Mouse (Mus musculus) kidney, embryonic 15.5 days (tissue): ENCODE results near the gene Zbed4. TPM values are rescaled to one million over a fixed set of nuclear protein-coding genes. Genes with fewer than 3 reads are reported as not detected.

Experiments used
- ATAC-seq: fragments of 200-750 bp; cut with Nextera tagmentation; replicated peaks from 2 replicates; pipeline ENCODE4 v1.8.0; 2017; ENCODE audit warnings: moderate TSS enrichment; ENCODE audit not compliant: low FRiP score
- H3K27ac ChIP-seq: fragments of 300-500 bp; sonication (generic); 2 replicates; pipeline ENCODE4 v1.5.1; 2015; ENCODE audit warnings: mild to moderate bottlenecking, inconsistent platforms
- H3K27me3 ChIP-seq: fragments of 300-500 bp; sonication (generic); 2 replicates; pipeline ENCODE4 v1.6.1; 2015; ENCODE audit warnings: inconsistent platforms
- H3K36me3 ChIP-seq: fragments of 300-500 bp; sonication (generic); 2 replicates; pipeline ENCODE4 v1.6.1; 2015; ENCODE audit warnings: inconsistent platforms
- H3K4me1 ChIP-seq: fragments of 300-500 bp; sonication (generic); 2 replicates; pipeline ENCODE4 v1.6.1; 2015; ENCODE audit warnings: inconsistent platforms
- H3K4me2 ChIP-seq: fragments of 300-500 bp; sonication (generic); 2 replicates; pipeline ENCODE4 v1.6.1; 2015; ENCODE audit warnings: moderate library complexity, mild to moderate bottlenecking, inconsistent platforms
- H3K4me3 ChIP-seq: fragments of 300-500 bp; sonication (generic); replicated peaks from 2 replicates; pipeline ENCODE4 v1.5.1; 2015; ENCODE audit warnings: mild to moderate bottlenecking, inconsistent platforms
- H3K9ac ChIP-seq: fragments of 300-500 bp; sonication (generic); 2 replicates; pipeline ENCODE4 v1.6.1; 2015; ENCODE audit warnings: mild to moderate bottlenecking, inconsistent platforms
- H3K9me3 ChIP-seq: fragments of 300-500 bp; sonication (generic); replicated peaks from 2 replicates; pipeline ENCODE4 v1.6.1; 2016; ENCODE audit warnings: inconsistent platforms
- WGBS: fragments of 180-500 bp; shearing (Covaris S2); methylation state at CpG from one replicate; pipeline ENCODE4 v1.1.7; 2015; ENCODE audit warnings: mixed read lengths; 5-methylcytosine and 5-hydroxymethylcytosine counted together
- polyA plus RNA-seq: library from polyadenylated mRNA; unstranded; fragments of >200 nt; fragmentation: Nextera tagmentation; extraction: Ambion mirVana; gene quantifications from 2 replicates; pipeline ENCODE4 v1.2.1, GENCODE M21; 2015

Gene Zbed4
- polyA plus RNA-seq, 1 experiment from 2014 or later = 19.6 TPM

GRCm38 (mm10) chr15:88819026-88819905 lies 67.8 kb downstream of the Zbed4 start, which contains the start of the genes Alg12 and Creld2:
Gene Alg12, minus strand, starts transcription at chr15:88819318.
Gene Creld2, plus strand, starts transcription at chr15:88819646.
- Histone ChIP-seq H3K36me3 (peaks cover 49% of the 10 kb centered on the region), H3K27me3 (no peaks in the 10 kb centered on the region), H3K4me1 (peaks cover 21% of the 10 kb centered on the region), H3K4me2 (peak within 1 kb of the TSS; percentile 89), H3K27ac (peak within 1 kb of the TSS; percentile 83), H3K9ac (peak within 1 kb of the TSS; percentile 87), H3K9me3 (no peaks in the 10 kb centered on the region), H3K4me3 (peak within 1 kb of the TSS; percentile 94)
- peak; percentile 99 for ATAC-seq
- under 1% methylated on average over 88 of the region's 88 CpGs for WGBS

GRCm38 (mm10) chr15:88819906-88820303 lies 68.4 kb downstream of the Zbed4 start:
- Histone ChIP-seq H3K27ac (peak overlapping the region; percentile 25; the same call in 1 of the 2 replicates), H3K9me3 (no peaks in the 10 kb centered on the region), H3K4me3 (peak overlapping the region; percentile 94), H3K27me3 (no peaks in the 10 kb centered on the region), H3K4me2 (peak overlapping the region; percentile 89), H3K4me1 (peaks cover 21% of the 10 kb centered on the region), H3K36me3 (peaks cover 49% of the 10 kb centered on the region), H3K9ac (peak overlapping the region; percentile 87)
- under 1% methylated on average over 23 of the region's 23 CpGs for WGBS
- no peak for ATAC-seq

- H3K4me2 ChIP-seq = peak overlapping the region; percentile 89; the same call in 1 of the 2 replicates
- H3K27ac ChIP-seq = no peak overlapping the region
- no peak for ATAC-seq
- no peak overlapping the region for H3K4me3 ChIP-seq
- no peak overlapping the region for H3K9ac ChIP-seq
- no peaks in the 10 kb centered on the region for H3K9me3 ChIP-seq
- H3K4me1 ChIP-seq = peaks cover 21% of the 10 kb centered on the region
- no peaks in the 10 kb centered on the region for H3K27me3 ChIP-seq
- WGBS = 76% methylated on average over 7 of the region's 7 CpGs
- peaks cover 49% of the 10 kb centered on the region for H3K36me3 ChIP-seq
Measured at GRCm38 (mm10) chr15:88821403-88821802, 69.9 kb downstream of the Zbed4 start.

GRCm38 (mm10) chr15:88822513-88822912 lies 71.1 kb downstream of the Zbed4 start:
- Histone ChIP-seq H3K36me3 (peaks cover 61% of the 10 kb centered on the region), H3K4me3 (no peak overlapping the region), H3K27ac (no peak overlapping the region), H3K27me3 (no peaks in the 10 kb centered on the region), H3K9me3 (no peaks in the 10 kb centered on the region), H3K4me1 (peaks cover 21% of the 10 kb centered on the region), H3K4me2 (no peak overlapping the region), H3K9ac (no peak overlapping the region)
- 91% methylated on average over 7 of the region's 7 CpGs for WGBS
- ATAC-seq = no peak

GRCm38 (mm10) chr15:88823376-88823775 lies 71.9 kb downstream of the Zbed4 start:
- Histone ChIP-seq H3K4me2 (no peak overlapping the region), H3K4me3 (no peak overlapping the region), H3K27ac (no peak overlapping the region), H3K4me1 (peaks cover 18% of the 10 kb centered on the region), H3K36me3 (peaks cover 62% of the 10 kb centered on the region), H3K27me3 (no peaks in the 10 kb centered on the region), H3K9ac (no peak overlapping the region), H3K9me3 (no peaks in the 10 kb centered on the region)
- 92% methylated on average over 5 of the region's 5 CpGs for WGBS
- ATAC-seq = no peak

- WGBS = 87% methylated on average over 6 of the region's 6 CpGs
- Histone ChIP-seq H3K9ac (no peak overlapping the region), H3K9me3 (no peaks in the 10 kb centered on the region), H3K4me1 (peaks cover 24% of the 10 kb centered on the region), H3K4me2 (no peak overlapping the region), H3K36me3 (peaks cover 52% of the 10 kb centered on the region), H3K27ac (no peak overlapping the region), H3K27me3 (no peaks in the 10 kb centered on the region), H3K4me3 (no peak overlapping the region)
- no peak for ATAC-seq
Measured at GRCm38 (mm10) chr15:88827466-88827865, 76.0 kb downstream of the Zbed4 start.

- Histone ChIP-seq H3K9ac (no peak overlapping the region), H3K4me3 (no peak overlapping the region), H3K9me3 (no peaks in the 10 kb centered on the region), H3K27me3 (no peaks in the 10 kb centered on the region), H3K27ac (no peak overlapping the region), H3K4me1 (peaks cover 27% of the 10 kb centered on the region), H3K4me2 (no peak overlapping the region), H3K36me3 (peaks cover 45% of the 10 kb centered on the region)
- WGBS = 22% methylated on average over 9 of the region's 9 CpGs
- peak; percentile 16 for ATAC-seq
Measured at GRCm38 (mm10) chr15:88827991-88828799, 76.7 kb downstream of the Zbed4 start.

- Histone ChIP-seq H3K27ac (no peak overlapping the region), H3K4me2 (no peak overlapping the region)
- WGBS = 53% methylated on average over 17 of the region's 17 CpGs
Measured at GRCm38 (mm10) chr15:88828800-88829705, 77.6 kb downstream of the Zbed4 start.

GRCm38 (mm10) chr15:88829791-88830440 lies 78.5 kb downstream of the Zbed4 start:
- Histone ChIP-seq H3K4me2 (no peak overlapping the region), H3K9me3 (no peaks in the 10 kb centered on the region), H3K4me1 (peaks cover 27% of the 10 kb centered on the region), H3K27ac (no peak overlapping the region), H3K4me3 (no peak overlapping the region), H3K36me3 (peaks cover 28% of the 10 kb centered on the region), H3K27me3 (no peaks in the 10 kb centered on the region), H3K9ac (no peak overlapping the region)
- WGBS = 71% methylated on average over 6 of the region's 6 CpGs
- no peak for ATAC-seq

More at GRCm38 (mm10) chr15:88828800-88829705, 77.6 kb downstream of the Zbed4 start:
- ATAC-seq = peak; percentile 80
- H3K27me3 ChIP-seq = no peaks in the 10 kb centered on the region
- H3K9me3 ChIP-seq = no peaks in the 10 kb centered on the region
- H3K4me1 ChIP-seq = peaks cover 27% of the 10 kb centered on the region
- H3K4me3 ChIP-seq = no peak overlapping the region
- peaks cover 36% of the 10 kb centered on the region for H3K36me3 ChIP-seq
- no peak overlapping the region for H3K9ac ChIP-seq

- ATAC-seq = no peak
Measured at GRCm38 (mm10) chr15:88830696-88831095, 79.2 kb downstream of the Zbed4 start.

GRCm38 (mm10) chr15:88831482-88831881 lies 80.0 kb downstream of the Zbed4 start:
- Histone ChIP-seq H3K4me2 (no peak overlapping the region), H3K4me3 (no peak overlapping the region), H3K27ac (peak overlapping the region; percentile 77), H3K9me3 (no peaks in the 10 kb centered on the region), H3K4me1 (peaks cover 28% of the 10 kb centered on the region), H3K27me3 (no peaks in the 10 kb centered on the region), H3K9ac (no peak overlapping the region), H3K36me3 (peaks cover 12% of the 10 kb centered on the region)
- ATAC-seq = no peak; the same call in 1 of the 2 replicates
- 24% methylated on average over 5 of the region's 5 CpGs for WGBS

More at GRCm38 (mm10) chr15:88830696-88831095, 79.2 kb downstream of the Zbed4 start:
- Histone ChIP-seq H3K27me3 (no peaks in the 10 kb centered on the region), H3K4me2 (no peak overlapping the region), H3K27ac (peak overlapping the region; percentile 77), H3K36me3 (peaks cover 20% of the 10 kb centered on the region), H3K4me3 (no peak overlapping the region), H3K4me1 (peaks cover 27% of the 10 kb centered on the region), H3K9ac (no peak overlapping the region), H3K9me3 (no peaks in the 10 kb centered on the region)
- WGBS = 69% methylated on average over 5 of the region's 5 CpGs
